ENCODE assay signal across 27 mouse cellular contexts in the genomic region with DNA sequence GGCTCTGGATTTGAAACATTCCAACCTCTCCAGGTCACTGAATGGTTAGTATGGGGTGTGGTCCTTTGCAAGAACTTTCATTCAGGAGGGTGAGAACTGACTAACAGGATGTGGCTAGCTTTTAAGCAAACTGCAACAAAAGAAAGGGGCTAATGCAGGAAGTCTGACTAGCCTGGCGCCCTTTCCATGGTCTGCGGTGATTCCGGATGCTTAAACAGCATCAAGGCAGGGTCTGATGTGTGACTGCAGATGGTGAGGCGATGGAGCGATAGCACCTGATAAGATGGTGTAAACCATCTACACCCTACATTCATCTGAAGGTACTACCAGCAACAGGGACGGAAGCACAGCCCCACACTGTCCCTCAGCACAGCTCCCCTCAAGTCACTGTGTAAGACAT. TPM values are rescaled to one million over a fixed set of nuclear protein-coding genes. Genes with fewer than 3 reads are reported as not detected.
DNase-seq lines count a peak whose midpoint lies in the region; ATAC-seq lines count a peak whose summit lies in the region.
"Had no signal": no experiment of that assay in that cellular context is flagged by ENCODE, and none has a peak within 500 bp of the region (broad histone marks: within the 10 kb centered on the region; RNA-seq: fewer than 3 reads in every experiment).

No protein-coding gene starts in this region.

- H3K27me3 ChIP-seq in embryonic facial prominence, embryonic 10.5 days (replicated peaks; ENCODE audit: low read depth, poor library complexity, severe bottlenecking) = peaks cover 61% of the 10 kb centered on the region
- H3K27me3 ChIP-seq: stomach, embryonic 15.5 days had no signal

- H3K4me3 ChIP-seq in embryonic facial prominence, embryonic 10.5 days = no peak overlapping the region
- H3K4me3 ChIP-seq: heart, embryonic 15.5 days; hindbrain, embryonic 15.5 days; limb, embryonic 12.5 days; liver, embryonic 12.5 days; neural tube, embryonic 13.5 days; stomach, embryonic 15.5 days had no signal

- peak; percentile 9 to 20 for DNase-seq in spleen, postnatal 36 days (ENCODE audit: low spot score in 2 of 2)
- no peak for DNase-seq in spleen, postnatal 10 days (ENCODE audit: low spot score in 2 of 2)
- peak; percentile 78 for DNase-seq in T-cell, adult 2 months (ENCODE audit: low spot score)
- DNase-seq in naive thymus-derived CD4-positive, alpha-beta T cell, adult 2 months (ENCODE audit: low read depth) = peak; percentile 69
- no peak for DNase-seq in urinary bladder, postnatal 25 days (ENCODE audit: low spot score)
- no peak for DNase-seq in embryonic facial prominence, embryonic 10.5 days (ENCODE audit: low spot score)
- DNase-seq in right cerebral cortex, adult 18-20 months = no peak
- DNase-seq: adrenal gland, postnatal 14 days; cerebellum, postnatal 14 days; gastrocnemius, postnatal 36 days; heart, postnatal 4 days; kidney, adult 18-20 months; kidney, postnatal 36 days; layer of hippocampus, adult 9-11 months; lung, adult 2 months; lung, postnatal 36 days; right cerebral cortex, postnatal 14 days; spleen, adult 18-20 months had no signal

- ATAC-seq in CD4-positive, CD25-positive, alpha-beta regulatory T cell, adult 4 months = peak; percentile 37
- ATAC-seq: forebrain, embryonic 16.5 days; liver, embryonic 12.5 days had no signal

- WGBS in embryonic facial prominence, embryonic 10.5 days = 88% methylated on average over 6 of the region's 6 CpGs

- H3K4me1 ChIP-seq in embryonic facial prominence, embryonic 10.5 days = peaks cover 24% of the 10 kb centered on the region
- H3K4me1 ChIP-seq: heart, embryonic 15.5 days; liver, embryonic 12.5 days; stomach, embryonic 15.5 days had no signal

- H3K9me3 ChIP-seq in embryonic facial prominence, embryonic 10.5 days = no peaks in the 10 kb centered on the region
- H3K9me3 ChIP-seq: heart, embryonic 15.5 days; hindbrain, embryonic 15.5 days; limb, embryonic 12.5 days; liver, embryonic 12.5 days; neural tube, embryonic 13.5 days; stomach, embryonic 15.5 days had no signal

- H3K27ac ChIP-seq in embryonic facial prominence, embryonic 10.5 days (replicated peaks) = no peak overlapping the region
- H3K27ac ChIP-seq: heart, embryonic 15.5 days; hindbrain, embryonic 15.5 days; limb, embryonic 12.5 days; liver, embryonic 12.5 days; neural tube, embryonic 13.5 days; stomach, embryonic 15.5 days had no signal

- H3K36me3 ChIP-seq in embryonic facial prominence, embryonic 10.5 days (replicated peaks) = no peaks in the 10 kb centered on the region
- H3K36me3 ChIP-seq: heart, embryonic 15.5 days; hindbrain, embryonic 15.5 days; limb, embryonic 12.5 days; liver, embryonic 12.5 days; neural tube, embryonic 13.5 days; stomach, embryonic 15.5 days had no signal

RNA-seq across cellular contexts. Expression of gene Gsx1, which starts 29.2 kb away (rescaled TPM):
- not detected for polyA plus RNA-seq in CD4-positive, CD25-positive, alpha-beta regulatory T cell, adult 4 months (2017; shearing (Covaris generic))
- polyA plus RNA-seq in embryonic facial prominence, embryonic 10.5 days (2016; fragmentation: Nextera tagmentation; extraction: Ambion mirVana) = 0.80 and 2.0 TPM in 2 replicates
- polyA plus RNA-seq: embryonic facial prominence, embryonic 14.5 days; heart, embryonic 15.5 days; limb, embryonic 12.5 days; liver, embryonic 12.5 days; lung, adult 2 months; stomach, embryonic 15.5 days had no signal

Comparison
In these comparisons a context has a peak if more than half of its experiments do, and no peak if none do; other contexts are left out.
1. DNase-seq: peak in spleen, postnatal 36 days (2 of 2), T-cell, adult 2 months (single experiment) and naive thymus-derived CD4-positive, alpha-beta T cell, adult 2 months (single experiment); none in spleen, postnatal 10 days (0 of 2), urinary bladder, postnatal 25 days (single experiment), embryonic facial prominence, embryonic 10.5 days (single experiment) and right cerebral cortex, adult 18-20 months (single experiment).